Mouse (Mus musculus) stomach, embryonic 14.5 days (tissue): Measurements from ENCODE around the gene Col9a2. TPM values are rescaled to one million over a fixed set of nuclear protein-coding genes. Genes with fewer than 3 reads are reported as not detected.
A peak's percentile ranks its signal among the peaks of the same experiment; 100 is the strongest.

ENCODE experiments used
- ATAC-seq: fragments of 200-750 bp; cut with Nextera tagmentation; 2 replicates; pipeline ENCODE4 v1.8.0; 2017; ENCODE audit warnings: low read depth, moderate TSS enrichment; ENCODE audit not compliant: insufficient number of reproducible peaks, insufficient read depth, low FRiP score
- H3K27ac ChIP-seq: fragments of 300-500 bp; sonication (generic); 2 replicates; pipeline ENCODE4 v1.5.1; 2014; ENCODE audit warnings: mild to moderate bottlenecking, low read length, moderate library complexity, mixed read lengths
- H3K27me3 ChIP-seq: fragments of 300-500 bp; sonication (generic); 2 replicates; pipeline ENCODE4 v1.6.1; 2014; ENCODE audit warnings: low read length, control low read depth, mixed read lengths; ENCODE audit not compliant: control insufficient read depth, insufficient read depth
- H3K36me3 ChIP-seq: fragments of 300-500 bp; sonication (generic); 2 replicates; pipeline ENCODE4 v1.6.1; 2014; ENCODE audit warnings: mild to moderate bottlenecking, control low read depth, low read length, moderate library complexity, mixed read lengths; ENCODE audit not compliant: control insufficient read depth, insufficient read depth
- H3K4me1 ChIP-seq: fragments of 300-500 bp; sonication (generic); 2 replicates; pipeline ENCODE4 v1.6.1; 2014; ENCODE audit warnings: low read length, control low read depth, mixed read lengths; ENCODE audit not compliant: control insufficient read depth, insufficient read depth
- H3K4me2 ChIP-seq: fragments of 300-500 bp; sonication (generic); replicated peaks from 2 replicates; pipeline ENCODE4 v1.6.1; 2014; ENCODE audit warnings: low read depth, low read length, control low read depth
- H3K4me3 ChIP-seq: fragments of 300-500 bp; sonication (generic); 2 replicates; pipeline ENCODE4 v1.5.1; 2014; ENCODE audit warnings: low read depth, low read length, control low read depth
- H3K9ac ChIP-seq: fragments of 300-500 bp; sonication (generic); replicated peaks from 2 replicates; pipeline ENCODE4 v1.6.1; 2014; ENCODE audit warnings: low read depth, mild to moderate bottlenecking, control low read depth, low read length, moderate library complexity, mixed read lengths
- H3K9me3 ChIP-seq: fragments of 300-500 bp; sonication (generic); 2 replicates; pipeline ENCODE4 v1.6.1; 2016; ENCODE audit warnings: low read depth, low read length, control low read depth; ENCODE audit not compliant: control insufficient read depth
- WGBS: fragments of 180-500 bp; shearing (Covaris S2); extraction: QIAGEN DNeasy Blood & Tissue Kit; methylation state at CpG from one replicate; pipeline ENCODE4 v1.1.7; 2014; 5-methylcytosine and 5-hydroxymethylcytosine counted together
- polyA plus RNA-seq: library from polyadenylated mRNA; unstranded; fragments of >200 nt; fragmentation: Nextera tagmentation; extraction: Ambion mirVana; gene quantifications from 2 replicates; pipeline ENCODE4 v1.2.1, GENCODE M21; 2014

Col9a2 gene
- polyA plus RNA-seq = 8.1 and 9.9 TPM in 2 replicates

GRCm38 (mm10) chr4:121039331-121040115, at the start of gene Col9a2:
TSS of gene Col9a2 (plus strand) at chr4:121039385.
- WGBS = 2% methylated on average over 46 of the region's 46 CpGs
- Histone ChIP-seq H3K36me3 (no peaks in the 10 kb centered on the region), H3K4me1 (peaks cover 17% of the 10 kb centered on the region), H3K27ac (no peak within 1 kb of the TSS), H3K27me3 (no peaks in the 10 kb centered on the region), H3K9ac (peak within 1 kb of the TSS; percentile 48; the same call in 1 of the 2 replicates), H3K9me3 (no peaks in the 10 kb centered on the region), H3K4me2 (peak within 1 kb of the TSS; percentile 62), H3K4me3 (peak within 1 kb of the TSS; percentile 35)
- ATAC-seq = no peak

- Histone ChIP-seq H3K27me3 (no peaks in the 10 kb centered on the region), H3K27ac (no peak overlapping the region)
- 63% methylated on average over 2 of the region's 2 CpGs for WGBS
These were observed 46.9 kb upstream of the Col9a2 start for GRCm38 (mm10) chr4:120992284-120992683.

GRCm38 (mm10) chr4:120993025-120993424, 46.2 kb upstream of the Col9a2 start:
- ATAC-seq = no peak
- no peak overlapping the region for H3K27ac ChIP-seq
- no peak overlapping the region for H3K9ac ChIP-seq
- 86% methylated on average over 1 of the region's 1 CpGs for WGBS
- no peak overlapping the region for H3K4me3 ChIP-seq
- no peak overlapping the region for H3K4me2 ChIP-seq
- no peaks in the 10 kb centered on the region for H3K27me3 ChIP-seq
- peaks cover 2% of the 10 kb centered on the region; the same call in 1 of the 2 replicates for H3K9me3 ChIP-seq
- H3K4me1 ChIP-seq = no peaks in the 10 kb centered on the region
- no peaks in the 10 kb centered on the region for H3K36me3 ChIP-seq

More at GRCm38 (mm10) chr4:120992284-120992683, 46.9 kb upstream of the Col9a2 start:
- Histone ChIP-seq H3K4me3 (no peak overlapping the region), H3K9me3 (peaks cover 2% of the 10 kb centered on the region; the same call in 1 of the 2 replicates), H3K36me3 (no peaks in the 10 kb centered on the region), H3K4me2 (no peak overlapping the region), H3K9ac (no peak overlapping the region), H3K4me1 (no peaks in the 10 kb centered on the region)
- no peak for ATAC-seq

- Histone ChIP-seq H3K4me3 (no peak overlapping the region), H3K4me2 (no peak overlapping the region), H3K36me3 (no peaks in the 10 kb centered on the region), H3K27me3 (no peaks in the 10 kb centered on the region), H3K9me3 (no peaks in the 10 kb centered on the region), H3K9ac (no peak overlapping the region), H3K27ac (no peak overlapping the region), H3K4me1 (no peaks in the 10 kb centered on the region)
- ATAC-seq = no peak
- WGBS = 68% methylated on average over 1 of the region's 1 CpGs
These were observed 43.3 kb upstream of the Col9a2 start for GRCm38 (mm10) chr4:120995911-120996310.

GRCm38 (mm10) chr4:121001042-121001441, 38.1 kb upstream of the Col9a2 start:
- no peak overlapping the region for H3K4me2 ChIP-seq
- H3K9me3 ChIP-seq = no peaks in the 10 kb centered on the region
- H3K27me3 ChIP-seq = no peaks in the 10 kb centered on the region
- H3K4me1 ChIP-seq = peaks cover 30% of the 10 kb centered on the region
- no peak overlapping the region for H3K4me3 ChIP-seq
- no peaks in the 10 kb centered on the region for H3K36me3 ChIP-seq
- H3K9ac ChIP-seq = no peak overlapping the region
- H3K27ac ChIP-seq = no peak overlapping the region
- 83% methylated on average over 2 of the region's 2 CpGs for WGBS
- no peak for ATAC-seq

- ATAC-seq = no peak
- H3K27ac ChIP-seq = no peak overlapping the region; the same call in 1 of the 2 replicates
- WGBS = 63% methylated on average over 1 of the region's 1 CpGs
These were observed 37.5 kb upstream of the Col9a2 start for GRCm38 (mm10) chr4:121001659-121002058.

GRCm38 (mm10) chr4:121002400-121003171, 36.6 kb upstream of the Col9a2 start:
- H3K9me3 ChIP-seq = no peaks in the 10 kb centered on the region
- 26% methylated on average over 8 of the region's 8 CpGs for WGBS
- H3K27ac ChIP-seq = peak overlapping the region; percentile 44; the same call in 1 of the 2 replicates
- H3K9ac ChIP-seq = no peak overlapping the region
- no peaks in the 10 kb centered on the region for H3K36me3 ChIP-seq
- no peak overlapping the region for H3K4me2 ChIP-seq
- H3K4me3 ChIP-seq = no peak overlapping the region
- H3K4me1 ChIP-seq = peaks cover 30% of the 10 kb centered on the region
- no peak for ATAC-seq
- no peaks in the 10 kb centered on the region for H3K27me3 ChIP-seq

More at GRCm38 (mm10) chr4:121001659-121002058, 37.5 kb upstream of the Col9a2 start:
- peaks cover 30% of the 10 kb centered on the region for H3K4me1 ChIP-seq
- H3K27me3 ChIP-seq = no peaks in the 10 kb centered on the region
- no peaks in the 10 kb centered on the region for H3K36me3 ChIP-seq
- H3K9ac ChIP-seq = no peak overlapping the region
- H3K4me3 ChIP-seq = no peak overlapping the region
- H3K9me3 ChIP-seq = no peaks in the 10 kb centered on the region
- no peak overlapping the region for H3K4me2 ChIP-seq

GRCm38 (mm10) chr4:121003611-121004091, 35.5 kb upstream of the Col9a2 start:
- Histone ChIP-seq H3K4me2 (no peak overlapping the region), H3K27me3 (no peaks in the 10 kb centered on the region), H3K36me3 (no peaks in the 10 kb centered on the region), H3K4me3 (no peak overlapping the region), H3K4me1 (peaks cover 30% of the 10 kb centered on the region), H3K9me3 (no peaks in the 10 kb centered on the region), H3K9ac (no peak overlapping the region), H3K27ac (no peak overlapping the region; the same call in 1 of the 2 replicates)
- ATAC-seq = peak; percentile 33; the same call in 1 of the 2 replicates
- 13% methylated on average over 3 of the region's 3 CpGs for WGBS
